Mouse (Mus musculus) lung, postnatal 0 days (tissue): ENCODE measurements at regions not wholly inside any gene's neighbourhood (a gene's known extent, or its start where the extent isn't known, plus 50 kb on each side); places are given as distances from the start of the nearest gene placed in this dataset.

Experiments
- CTCF ChIP-seq: IDR thresholded peaks from 2 replicates; pipeline ENCODE4 v1.5.1; 2016; ENCODE audit warnings: antibody characterized with exemption, mild to moderate bottlenecking
- EP300 ChIP-seq: IDR thresholded peaks from 2 replicates; pipeline ENCODE4 v1.6.1; 2016; ENCODE audit warnings: antibody characterized with exemption, mild to moderate bottlenecking, control low read depth

DNA sequence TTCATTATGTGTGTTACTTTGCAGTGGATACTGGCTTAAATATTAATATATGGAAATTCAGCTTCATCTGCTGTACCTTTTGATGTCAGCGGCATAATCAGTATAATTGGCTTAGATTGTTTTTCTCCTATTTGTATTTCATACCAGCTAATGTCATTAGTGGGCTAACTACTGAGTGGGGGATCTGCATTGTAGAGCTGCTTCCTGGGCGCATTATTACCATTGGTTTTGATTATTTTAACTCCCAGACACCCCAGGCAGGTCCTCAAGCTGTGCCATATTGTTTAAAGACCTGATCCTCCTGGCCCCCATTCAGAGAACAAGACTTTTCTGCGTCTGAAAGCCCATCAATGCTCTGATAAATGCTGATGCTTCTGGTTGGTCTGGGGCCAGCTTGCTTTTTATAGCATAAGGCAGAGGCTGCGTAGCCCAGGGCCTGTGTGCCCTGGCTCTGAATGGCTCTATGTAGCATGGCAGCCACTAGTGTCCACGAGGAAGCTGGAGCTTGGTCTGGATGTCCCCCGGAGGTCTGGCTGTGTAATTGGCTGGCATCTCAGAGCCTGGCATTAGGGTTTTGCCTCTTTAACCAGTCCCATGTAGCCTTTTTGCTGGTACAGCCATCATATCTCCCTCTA is 169.1 kb downstream of the Enc1 start:
- TF ChIP-seq CTCF, result no peak
- no peak for TF ChIP-seq EP300
